Mouse (Mus musculus) testis, adult 2 months (tissue): ENCODE data around the gene Hck. TPM values are rescaled to one million over a fixed set of nuclear protein-coding genes. Genes with fewer than 3 reads are reported as not detected.

Experiments used
- H3K27ac ChIP-seq: fragments of 200-500 bp; 2 replicates; pipeline ENCODE4 v1.5.1; 2012; ENCODE audit warnings: low read depth, low read length; ENCODE audit not compliant: control insufficient read depth, insufficient read depth
- H3K27me3 ChIP-seq: fragments of 200-500 bp; 2 replicates; pipeline ENCODE4 v1.6.1; 2012; ENCODE audit warnings: mild to moderate bottlenecking, low read length, moderate library complexity; ENCODE audit not compliant: control insufficient read depth, insufficient read depth
- H3K36me3 ChIP-seq: fragments of 200-500 bp; 2 replicates; pipeline ENCODE4 v1.6.1; 2012; ENCODE audit warnings: mild to moderate bottlenecking, low read length; ENCODE audit not compliant: control insufficient read depth, insufficient read depth
- H3K4me1 ChIP-seq: fragments of 200-500 bp; 2 replicates; pipeline ENCODE4 v1.6.1; 2012; ENCODE audit warnings: low read length; ENCODE audit not compliant: control insufficient read depth, insufficient read depth
- H3K4me3 ChIP-seq: fragments of 200-500 bp; 2 replicates; pipeline ENCODE4 v1.5.1; 2012; ENCODE audit warnings: low read depth, mild to moderate bottlenecking, low read length, moderate library complexity, mixed read lengths; ENCODE audit not compliant: control insufficient read depth
- CTCF ChIP-seq: fragments of 200-500 bp; IDR thresholded peaks from 2 replicates; pipeline ENCODE4 v1.5.1; 2012; ENCODE audit warnings: low read depth, mild to moderate bottlenecking, inconsistent platforms, low read length, moderate library complexity; ENCODE audit not compliant: control insufficient read depth, insufficient read depth, insufficient replicate concordance
- POLR2A ChIP-seq: fragments of 200-500 bp; IDR thresholded peaks from 2 replicates; pipeline ENCODE4 v1.6.1; 2012; ENCODE audit warnings: low read depth, mild to moderate bottlenecking, inconsistent platforms, low read length, moderate library complexity; ENCODE audit not compliant: control insufficient read depth
- polyA plus RNA-seq: library from polyadenylated mRNA; depleted of rRNA; stranded (reverse); fragments of >200 nt; gene quantifications from 2 replicates; pipeline ENCODE4 v1.2.3, GENCODE M21; 2012

The Hck gene
- polyA plus RNA-seq, 1 experiment, result 0.17 TPM

GRCm38 (mm10) chr2:153121821-153122615, 13.8 kb downstream of the Hck start:
- Histone ChIP-seq H3K4me3 (no peak overlapping the region), H3K36me3 (no peaks in the 10 kb centered on the region), H3K27me3 (no peaks in the 10 kb centered on the region), H3K27ac (no peak overlapping the region), H3K4me1 (no peaks in the 10 kb centered on the region)
- no peak for TF ChIP-seq CTCF
- no peak for TF ChIP-seq POLR2A

- H3K4me1 ChIP-seq, result no peaks in the 10 kb centered on the region
- no peaks in the 10 kb centered on the region for H3K27me3 ChIP-seq
- H3K4me3 ChIP-seq, result no peak overlapping the region
- H3K36me3 ChIP-seq, result no peaks in the 10 kb centered on the region
- TF ChIP-seq CTCF (no peak), POLR2A (no peak)
- H3K27ac ChIP-seq, result no peak overlapping the region
Observed at GRCm38 (mm10) chr2:153122701-153123100, 14.4 kb downstream of the Hck start.

- no peaks in the 10 kb centered on the region for H3K36me3 ChIP-seq
- no peaks in the 10 kb centered on the region for H3K27me3 ChIP-seq
- TF ChIP-seq POLR2A, result no peak
- no peak for TF ChIP-seq CTCF
- H3K4me1 ChIP-seq, result no peaks in the 10 kb centered on the region
- no peak overlapping the region for H3K27ac ChIP-seq
- no peak overlapping the region for H3K4me3 ChIP-seq
Observed at GRCm38 (mm10) chr2:153125875-153126274, 17.6 kb downstream of the Hck start.

GRCm38 (mm10) chr2:153131019-153131418, 22.8 kb downstream of the Hck start:
- Histone ChIP-seq H3K36me3 (no peaks in the 10 kb centered on the region), H3K4me1 (no peaks in the 10 kb centered on the region), H3K27ac (no peak overlapping the region), H3K27me3 (no peaks in the 10 kb centered on the region), H3K4me3 (no peak overlapping the region)
- TF ChIP-seq CTCF (no peak), POLR2A (no peak)

- Histone ChIP-seq H3K4me3 (no peak overlapping the region), H3K27me3 (no peaks in the 10 kb centered on the region), H3K27ac (no peak overlapping the region), H3K36me3 (no peaks in the 10 kb centered on the region), H3K4me1 (no peaks in the 10 kb centered on the region)
- no peak for TF ChIP-seq CTCF
- TF ChIP-seq POLR2A, result no peak
Observed at GRCm38 (mm10) chr2:153134237-153134636, 26.0 kb downstream of the Hck start.

GRCm38 (mm10) chr2:153136211-153136610, 27.9 kb downstream of the Hck start:
- Histone ChIP-seq H3K4me1 (peaks cover 6% of the 10 kb centered on the region), H3K27ac (no peak overlapping the region), H3K27me3 (no peaks in the 10 kb centered on the region), H3K4me3 (no peak overlapping the region), H3K36me3 (no peaks in the 10 kb centered on the region)
- TF ChIP-seq POLR2A (no peak), CTCF (no peak)

- peaks cover 6% of the 10 kb centered on the region for H3K4me1 ChIP-seq
- no peaks in the 10 kb centered on the region for H3K27me3 ChIP-seq
- no peak for TF ChIP-seq CTCF
- no peak for TF ChIP-seq POLR2A
- H3K27ac ChIP-seq, result no peak overlapping the region
- H3K36me3 ChIP-seq, result no peaks in the 10 kb centered on the region
- no peak overlapping the region for H3K4me3 ChIP-seq
Observed at GRCm38 (mm10) chr2:153139158-153139557, 30.9 kb downstream of the Hck start.
